Mouse (Mus musculus): ENCODE results near the gene Chpt1. TPM values are rescaled to one million over a fixed set of nuclear protein-coding genes. Genes with fewer than 3 reads are reported as not detected.
"Not testable (repeated sequence)": the region's sequence is repeated elsewhere in the genome, so short reads cannot be mapped to it uniquely, and the experiment has no call there.

Chpt1 gene
- 17.1 and 17.4 TPM in 2 replicates for polyA plus RNA-seq (2015; fragmentation: Nextera tagmentation; extraction: Ambion mirVana)

GRCm38 (mm10) chr10:88503421-88504314 lies at the start of gene Chpt1:
TSS of gene Chpt1 (minus strand) at chr10:88504073.
- peak within 1 kb of the TSS; percentile 78 for H3K27ac ChIP-seq (ENCODE audit: low read length)
- H3K4me3 ChIP-seq (ENCODE audit: low read length), result peak within 1 kb of the TSS; percentile 83
- H3K9ac ChIP-seq (ENCODE audit: low read length), result peak within 1 kb of the TSS; percentile 91
- peaks cover 14% of the 10 kb centered on the region for H3K4me1 ChIP-seq (replicated peaks; ENCODE audit: control insufficient read depth, insufficient read depth, low read length)
- H3K9me3 ChIP-seq (ENCODE audit: control insufficient read depth, low read length), result no peaks in the 10 kb centered on the region
- H3K36me3 ChIP-seq (ENCODE audit: control insufficient read depth, insufficient read depth, low read length), result no peaks in the 10 kb centered on the region
- peak within 1 kb of the TSS; percentile 91 for H3K4me2 ChIP-seq (ENCODE audit: low read depth, low read length)
- ATAC-seq (ENCODE audit: low read depth), result peak; percentile 96
- no peaks in the 10 kb centered on the region for H3K27me3 ChIP-seq (ENCODE audit: control insufficient read depth, insufficient read depth, low read depth, low read length)
- under 1% methylated on average over 34 of the region's 80 CpGs for WGBS

DNA sequence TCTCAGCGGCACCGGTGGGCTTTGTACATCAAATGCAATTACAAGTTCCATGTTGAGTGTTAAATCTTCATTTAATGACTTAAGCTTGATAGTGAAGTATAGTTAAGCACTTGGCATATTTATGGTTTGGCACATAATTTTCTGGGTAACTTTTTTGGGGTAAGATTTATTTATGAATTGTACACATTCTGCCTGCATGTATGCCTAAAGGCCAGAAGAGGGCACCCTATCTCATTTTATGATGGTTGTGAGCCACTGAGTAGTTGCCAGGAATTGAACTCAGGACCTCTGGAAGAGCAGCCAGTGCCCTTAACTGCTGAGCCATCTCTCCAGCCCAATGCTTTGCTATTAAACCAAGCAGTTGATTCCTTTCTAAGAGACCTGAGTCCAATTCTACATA lies 48.9 kb upstream of the Chpt1 start:
- Histone ChIP-seq H3K9ac (ENCODE audit: low read length) (no peak overlapping the region), H3K27ac (ENCODE audit: low read length) (no peak overlapping the region), H3K9me3 (ENCODE audit: control insufficient read depth, low read length) (no peaks in the 10 kb centered on the region), H3K27me3 (ENCODE audit: control insufficient read depth, insufficient read depth, low read depth, low read length) (no peaks in the 10 kb centered on the region), H3K4me2 (ENCODE audit: low read depth, low read length) (no peak overlapping the region), H3K4me3 (ENCODE audit: low read length) (no peak overlapping the region), H3K36me3 (ENCODE audit: control insufficient read depth, insufficient read depth, low read length) (no peaks in the 10 kb centered on the region), H3K4me1 (replicated peaks; ENCODE audit: control insufficient read depth, insufficient read depth, low read length) (no peaks in the 10 kb centered on the region)
- no peak for ATAC-seq (ENCODE audit: low read depth)
- 79% methylated on average over 2 of the region's 2 CpGs for WGBS

DNA sequence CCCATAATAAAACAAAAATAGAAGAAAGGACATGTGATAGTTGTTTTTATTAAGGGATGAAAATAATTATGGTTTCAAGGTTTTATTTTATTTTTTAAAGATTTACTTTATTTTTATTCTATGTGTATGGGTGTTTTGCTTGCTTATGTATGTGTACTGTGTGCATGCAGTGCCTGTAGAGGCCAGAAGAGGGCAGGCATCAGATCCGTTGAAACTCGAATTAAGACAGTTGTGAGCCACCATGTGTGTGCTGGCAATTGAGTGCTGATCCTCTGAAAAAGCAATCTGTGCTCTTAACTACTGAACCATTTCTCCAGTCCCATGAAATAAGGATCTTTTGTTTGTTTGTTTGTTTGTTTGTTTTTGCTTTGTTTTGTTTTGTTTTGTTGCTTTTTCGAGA lies 46.4 kb upstream of the Chpt1 start:
- Histone ChIP-seq H3K27ac (ENCODE audit: low read length) (no peak overlapping the region), H3K4me3 (ENCODE audit: low read length) (no peak overlapping the region), H3K4me2 (ENCODE audit: low read depth, low read length) (no peak overlapping the region), H3K27me3 (ENCODE audit: control insufficient read depth, insufficient read depth, low read depth, low read length) (no peaks in the 10 kb centered on the region), H3K36me3 (ENCODE audit: control insufficient read depth, insufficient read depth, low read length) (no peaks in the 10 kb centered on the region), H3K9me3 (ENCODE audit: control insufficient read depth, low read length) (no peaks in the 10 kb centered on the region), H3K9ac (ENCODE audit: low read length) (no peak overlapping the region), H3K4me1 (replicated peaks; ENCODE audit: control insufficient read depth, insufficient read depth, low read length) (no peaks in the 10 kb centered on the region)
- 73% methylated on average over 3 of the region's 3 CpGs for WGBS
- ATAC-seq (ENCODE audit: low read depth), result no peak

DNA sequence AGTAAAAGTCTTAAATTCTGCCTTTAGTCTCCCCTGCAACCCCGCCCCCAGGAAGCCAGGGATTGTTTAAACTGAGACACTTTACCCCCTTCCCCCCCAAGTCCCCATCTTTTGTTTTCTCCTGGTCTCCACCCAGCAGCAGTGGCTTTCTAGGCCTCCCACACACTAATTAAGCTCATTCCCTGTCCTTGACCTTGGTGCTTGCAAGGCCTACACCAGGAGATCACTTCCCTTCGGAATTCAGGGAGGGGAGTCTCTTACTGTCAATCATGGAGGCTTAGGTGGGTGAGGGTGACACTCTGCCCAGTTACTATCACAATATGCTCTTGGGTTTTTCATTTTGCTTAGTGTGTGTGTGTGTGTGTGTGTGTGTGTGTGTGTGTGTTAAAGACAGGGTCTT lies 43.8 kb upstream of the Chpt1 start:
- H3K4me1 ChIP-seq (replicated peaks; ENCODE audit: control insufficient read depth, insufficient read depth, low read length), result no peaks in the 10 kb centered on the region
- no peak for ATAC-seq (ENCODE audit: low read depth)
- no peak overlapping the region for H3K27ac ChIP-seq (ENCODE audit: low read length)
- H3K9me3 ChIP-seq (ENCODE audit: control insufficient read depth, low read length), result no peaks in the 10 kb centered on the region
- no peak overlapping the region for H3K9ac ChIP-seq (ENCODE audit: low read length)
- WGBS, result 37% methylated on average over 2 of the region's 2 CpGs
- no peaks in the 10 kb centered on the region for H3K27me3 ChIP-seq (ENCODE audit: control insufficient read depth, insufficient read depth, low read depth, low read length)
- H3K4me3 ChIP-seq (ENCODE audit: low read length), result no peak overlapping the region
- H3K36me3 ChIP-seq (ENCODE audit: control insufficient read depth, insufficient read depth, low read length), result no peaks in the 10 kb centered on the region
- H3K4me2 ChIP-seq (ENCODE audit: low read depth, low read length), result no peak overlapping the region

DNA sequence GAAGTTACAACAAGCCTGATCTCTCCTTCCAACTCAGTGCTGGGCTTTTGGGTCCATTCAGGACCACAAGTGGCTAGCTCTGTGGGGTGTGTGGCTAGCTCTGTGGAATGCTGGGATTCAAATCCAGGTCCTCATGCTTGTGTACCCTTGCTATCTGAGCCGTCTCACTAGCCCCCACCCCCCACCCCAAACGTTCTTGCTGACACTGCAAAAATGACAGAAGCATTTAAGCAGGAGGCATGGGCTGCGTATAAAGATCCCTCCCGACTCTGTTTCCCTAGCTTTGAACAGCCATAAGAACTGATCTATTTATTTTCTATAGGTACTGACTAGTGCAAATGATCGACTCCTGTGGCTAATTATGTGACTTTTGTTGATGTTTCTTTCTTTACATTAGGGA lies 26.8 kb upstream of the Chpt1 start:
- no peaks in the 10 kb centered on the region for H3K27me3 ChIP-seq (ENCODE audit: control insufficient read depth, insufficient read depth, low read depth, low read length)
- no peak overlapping the region for H3K4me2 ChIP-seq (ENCODE audit: low read depth, low read length)
- ATAC-seq (ENCODE audit: low read depth), result no peak
- H3K4me3 ChIP-seq (ENCODE audit: low read length), result no peak overlapping the region
- no peaks in the 10 kb centered on the region for H3K36me3 ChIP-seq (ENCODE audit: control insufficient read depth, insufficient read depth, low read length)
- WGBS, result 58% methylated on average over 5 of the region's 5 CpGs
- no peaks in the 10 kb centered on the region for H3K4me1 ChIP-seq (replicated peaks; ENCODE audit: control insufficient read depth, insufficient read depth, low read length)
- H3K9me3 ChIP-seq (ENCODE audit: control insufficient read depth, low read length), result 0 out of 2 replicates have a peak, but pooled peaks cover 2% of the 10 kb centered on the region
- H3K9ac ChIP-seq (ENCODE audit: low read length), result no peak overlapping the region
- no peak overlapping the region for H3K27ac ChIP-seq (ENCODE audit: low read length)

GRCm38 (mm10) chr10:88524016-88524415 lies 20.1 kb upstream of the Chpt1 start:
- Histone ChIP-seq H3K4me3 (ENCODE audit: low read length) (no peak overlapping the region), H3K9ac (ENCODE audit: low read length) (no peak overlapping the region), H3K36me3 (ENCODE audit: control insufficient read depth, insufficient read depth, low read length) (no peaks in the 10 kb centered on the region), H3K27me3 (ENCODE audit: control insufficient read depth, insufficient read depth, low read depth, low read length) (no peaks in the 10 kb centered on the region), H3K4me1 (replicated peaks; ENCODE audit: control insufficient read depth, insufficient read depth, low read length) (no peaks in the 10 kb centered on the region), H3K27ac (ENCODE audit: low read length) (no peak overlapping the region), H3K4me2 (ENCODE audit: low read depth, low read length) (no peak overlapping the region), H3K9me3 (ENCODE audit: control insufficient read depth, low read length) (no peaks in the 10 kb centered on the region)
- WGBS, result 64% methylated on average over 2 of the region's 2 CpGs
- ATAC-seq (ENCODE audit: low read depth), result no peak

- no peaks in the 10 kb centered on the region for H3K9me3 ChIP-seq (ENCODE audit: control insufficient read depth, low read length)
- H3K4me3 ChIP-seq (ENCODE audit: low read length), result no peak overlapping the region
- no peak overlapping the region for H3K9ac ChIP-seq (ENCODE audit: low read length)
- ATAC-seq (ENCODE audit: low read depth), result no peak
- 76% methylated on average over 1 of the region's 1 CpGs for WGBS
- no peak overlapping the region for H3K27ac ChIP-seq (ENCODE audit: low read length)
- H3K27me3 ChIP-seq (ENCODE audit: control insufficient read depth, insufficient read depth, low read depth, low read length), result no peaks in the 10 kb centered on the region
- no peaks in the 10 kb centered on the region for H3K36me3 ChIP-seq (ENCODE audit: control insufficient read depth, insufficient read depth, low read length)
- H3K4me1 ChIP-seq (replicated peaks; ENCODE audit: control insufficient read depth, insufficient read depth, low read length), result no peaks in the 10 kb centered on the region
- H3K4me2 ChIP-seq (ENCODE audit: low read depth, low read length), result no peak overlapping the region
These were observed 19.3 kb upstream of the Chpt1 start for GRCm38 (mm10) chr10:88523212-88523611.

DNA sequence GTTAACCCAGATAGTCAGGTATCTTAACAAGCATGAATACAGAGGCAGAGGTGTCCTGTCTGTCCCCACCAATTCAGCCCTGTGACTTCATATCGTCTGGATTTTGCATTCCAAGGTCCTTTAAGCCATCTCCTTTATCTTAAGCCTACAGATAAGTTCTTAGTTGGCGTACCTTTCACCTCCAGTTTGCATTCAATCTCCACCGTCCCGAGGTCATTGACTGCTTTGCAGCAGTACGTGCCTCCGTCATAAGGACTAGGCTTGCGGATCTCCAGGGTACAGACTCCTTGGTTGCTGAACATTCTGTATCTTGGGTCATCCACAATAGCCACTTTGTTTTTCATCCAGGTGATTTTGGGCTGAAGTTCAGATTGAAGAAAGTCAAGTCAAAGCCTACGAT lies 18.9 kb upstream of the Chpt1 start:
- Histone ChIP-seq H3K4me2 (ENCODE audit: low read depth, low read length) (no peak overlapping the region), H3K9me3 (ENCODE audit: control insufficient read depth, low read length) (no peaks in the 10 kb centered on the region), H3K36me3 (ENCODE audit: control insufficient read depth, insufficient read depth, low read length) (no peaks in the 10 kb centered on the region), H3K9ac (ENCODE audit: low read length) (no peak overlapping the region), H3K4me3 (ENCODE audit: low read length) (no peak overlapping the region), H3K4me1 (replicated peaks; ENCODE audit: control insufficient read depth, insufficient read depth, low read length) (no peaks in the 10 kb centered on the region), H3K27me3 (ENCODE audit: control insufficient read depth, insufficient read depth, low read depth, low read length) (no peaks in the 10 kb centered on the region), H3K27ac (ENCODE audit: low read length) (no peak overlapping the region)
- WGBS, result 70% methylated on average over 8 of the region's 8 CpGs
- no peak for ATAC-seq (ENCODE audit: low read depth)

GRCm38 (mm10) chr10:88515049-88515448 lies 11.2 kb upstream of the Chpt1 start:
- not testable (repeated sequence) for H3K4me1 ChIP-seq (replicated peaks; ENCODE audit: control insufficient read depth, insufficient read depth, low read length); H3K27ac ChIP-seq (ENCODE audit: low read length); H3K4me2 ChIP-seq (ENCODE audit: low read depth, low read length); H3K4me3 ChIP-seq (ENCODE audit: low read length); H3K36me3 ChIP-seq (ENCODE audit: control insufficient read depth, insufficient read depth, low read length); ATAC-seq (ENCODE audit: low read depth); H3K27me3 ChIP-seq (ENCODE audit: control insufficient read depth, insufficient read depth, low read depth, low read length); H3K9me3 ChIP-seq (ENCODE audit: control insufficient read depth, low read length); H3K9ac ChIP-seq (ENCODE audit: low read length)
- 74% methylated on average over 7 of the region's 7 CpGs for WGBS
